Mouse (Mus musculus): ENCODE results near the gene Fam187a. TPM values are rescaled to one million over a fixed set of nuclear protein-coding genes. Genes with fewer than 3 reads are reported as not detected.

Gene Fam187a
- total and polyA plus RNA-seq, 2 experiments from 2014 or later = not detected

- TF ChIP-seq EP300 (IDR thresholded peaks at IDR 0.05; ENCODE audit: low read depth) (no peak), CTCF (IDR thresholded peaks at IDR 0.05; ENCODE audit: low read depth) (no peak)
- H3K4me1 ChIP-seq (ENCODE audit: control insufficient read depth, insufficient read depth) = peaks cover 19% of the 10 kb centered on the region
- H3K27ac ChIP-seq (ENCODE audit: low read depth) = peak overlapping the region; percentile 85; the same call in 1 of the 2 replicates
- peak overlapping the region; percentile 78; the same call in 1 of the 2 replicates for H3K9ac ChIP-seq (replicated peaks; ENCODE audit: low read depth, low read length)
- 0 out of 2 replicates have a peak, but pooled peaks cover 4% of the 10 kb centered on the region for H3K27me3 ChIP-seq (ENCODE audit: control insufficient read depth, insufficient read depth, low read length)
- DNase-seq (ENCODE audit: low spot score) (no peak), ATAC-seq (ENCODE audit: insufficient read depth, low read depth) (0 out of 2 replicates have a peak, but pooled peaks have one; percentile 25)
- H3K36me3 ChIP-seq (replicated peaks; ENCODE audit: control insufficient read depth, insufficient read depth, low read length) = peaks cover 13% of the 10 kb centered on the region
- H3K4me2 ChIP-seq (ENCODE audit: low read depth, low read length) = peak overlapping the region; percentile 91
- 10% methylated on average over 13 of the region's 13 CpGs for WGBS
- no peaks in the 10 kb centered on the region for H3K9me3 ChIP-seq (replicated peaks; ENCODE audit: control insufficient read depth, low read length)
- peak overlapping the region; percentile 69 for H3K4me3 ChIP-seq (ENCODE audit: low read depth, low read length)
Measured at GRCm38 (mm10) chr11:102881314-102882198, 3.4 kb upstream of the Fam187a start.

DNA sequence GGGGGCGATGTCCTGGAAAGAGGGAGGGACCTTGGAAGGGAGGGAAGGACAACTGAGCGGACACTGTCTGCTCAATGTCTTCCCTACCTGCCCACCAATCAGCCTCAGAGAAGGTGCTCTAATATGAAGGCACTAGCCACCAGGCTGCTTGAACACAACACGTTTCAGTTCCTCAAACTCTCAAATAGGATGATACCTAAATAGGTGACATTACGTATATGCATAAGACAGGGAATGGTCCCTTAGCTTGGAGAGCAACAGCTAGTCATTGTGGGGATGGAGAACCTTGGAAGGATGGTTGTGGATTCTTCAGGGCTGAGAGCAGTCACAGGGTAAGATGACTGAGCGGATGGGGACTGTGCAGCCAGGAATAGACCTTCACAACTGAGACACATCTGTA is 2.5 kb downstream of the Fam187a start:
- H3K9me3 ChIP-seq (replicated peaks; ENCODE audit: control insufficient read depth, low read length) = no peaks in the 10 kb centered on the region
- H3K4me2 ChIP-seq (ENCODE audit: low read depth, low read length) = no peak overlapping the region
- peaks cover 5% of the 10 kb centered on the region; the same call in 1 of the 2 replicates for H3K27me3 ChIP-seq (ENCODE audit: control insufficient read depth, insufficient read depth, low read length)
- 74% methylated on average over 5 of the region's 5 CpGs for WGBS
- H3K4me1 ChIP-seq (ENCODE audit: control insufficient read depth, insufficient read depth) = peaks cover 9% of the 10 kb centered on the region
- no peak for DNase-seq (ENCODE audit: low spot score)
- H3K4me3 ChIP-seq (ENCODE audit: low read depth, low read length) = no peak overlapping the region
- no peak overlapping the region for H3K9ac ChIP-seq (replicated peaks; ENCODE audit: low read depth, low read length)
- TF ChIP-seq CTCF (IDR thresholded peaks at IDR 0.05; ENCODE audit: low read depth) (no peak), EP300 (IDR thresholded peaks at IDR 0.05; ENCODE audit: low read depth) (no peak)
- H3K27ac ChIP-seq (ENCODE audit: low read depth) = no peak overlapping the region
- no peak for ATAC-seq (ENCODE audit: insufficient read depth, low read depth)
- H3K36me3 ChIP-seq (replicated peaks; ENCODE audit: control insufficient read depth, insufficient read depth, low read length) = no peaks in the 10 kb centered on the region

DNA sequence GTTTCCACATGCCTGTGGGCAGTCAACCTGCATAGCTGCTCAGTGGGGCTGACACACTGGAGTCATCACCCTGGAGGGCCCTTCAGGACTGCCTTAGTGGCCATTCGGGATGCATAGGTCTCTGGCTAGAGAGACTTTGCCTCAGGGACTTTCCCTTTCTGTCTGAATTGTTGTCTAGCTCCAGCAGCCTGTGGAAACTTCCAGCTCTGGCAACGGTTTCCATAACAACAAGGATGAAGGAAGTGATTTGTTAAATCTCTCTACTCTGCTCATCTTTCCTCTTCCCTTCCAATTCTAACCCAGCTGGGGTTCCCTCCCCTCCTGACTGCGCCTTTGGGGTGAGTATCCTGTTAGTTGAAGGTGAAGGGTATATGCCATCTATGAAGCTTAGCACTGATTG is 3.2 kb downstream of the Fam187a start:
- peaks cover 9% of the 10 kb centered on the region for H3K4me1 ChIP-seq (ENCODE audit: control insufficient read depth, insufficient read depth)
- TF ChIP-seq EP300 (IDR thresholded peaks at IDR 0.05; ENCODE audit: low read depth) = no peak
- no peak for TF ChIP-seq CTCF (IDR thresholded peaks at IDR 0.05; ENCODE audit: low read depth)
- no peak overlapping the region for H3K4me3 ChIP-seq (ENCODE audit: low read depth, low read length)
- ATAC-seq (ENCODE audit: insufficient read depth, low read depth) (no peak), DNase-seq (ENCODE audit: low spot score) (no peak)
- no peak overlapping the region for H3K27ac ChIP-seq (ENCODE audit: low read depth)
- 55% methylated on average over 3 of the region's 3 CpGs for WGBS
- H3K4me2 ChIP-seq (ENCODE audit: low read depth, low read length) = no peak overlapping the region
- no peak overlapping the region for H3K9ac ChIP-seq (replicated peaks; ENCODE audit: low read depth, low read length)
- H3K27me3 ChIP-seq (ENCODE audit: control insufficient read depth, insufficient read depth, low read length) = peaks cover 12% of the 10 kb centered on the region
- H3K36me3 ChIP-seq (replicated peaks; ENCODE audit: control insufficient read depth, insufficient read depth, low read length) = no peaks in the 10 kb centered on the region
- H3K9me3 ChIP-seq (replicated peaks; ENCODE audit: control insufficient read depth, low read length) = no peaks in the 10 kb centered on the region

- no peak for DNase-seq (ENCODE audit: low spot score)
- Histone ChIP-seq H3K4me2 (ENCODE audit: low read depth, low read length) (no peak overlapping the region), H3K9me3 (replicated peaks; ENCODE audit: control insufficient read depth, low read length) (no peaks in the 10 kb centered on the region), H3K27me3 (ENCODE audit: control insufficient read depth, insufficient read depth, low read length) (peaks cover 31% of the 10 kb centered on the region), H3K36me3 (replicated peaks; ENCODE audit: control insufficient read depth, insufficient read depth, low read length) (no peaks in the 10 kb centered on the region), H3K9ac (replicated peaks; ENCODE audit: low read depth, low read length) (no peak overlapping the region), H3K4me3 (ENCODE audit: low read depth, low read length) (no peak overlapping the region), H3K4me1 (ENCODE audit: control insufficient read depth, insufficient read depth) (0 out of 2 replicates have a peak, but pooled peaks cover 3% of the 10 kb centered on the region), H3K27ac (ENCODE audit: low read depth) (no peak overlapping the region)
- TF ChIP-seq EP300 (IDR thresholded peaks at IDR 0.05; ENCODE audit: low read depth) = no peak
- TF ChIP-seq CTCF (IDR thresholded peaks at IDR 0.05; ENCODE audit: low read depth) = no peak
- WGBS = 71% methylated on average over 5 of the region's 5 CpGs
- no peak for ATAC-seq (ENCODE audit: insufficient read depth, low read depth)
Measured at GRCm38 (mm10) chr11:102890096-102890495, 5.1 kb downstream of the Fam187a start.

DNA sequence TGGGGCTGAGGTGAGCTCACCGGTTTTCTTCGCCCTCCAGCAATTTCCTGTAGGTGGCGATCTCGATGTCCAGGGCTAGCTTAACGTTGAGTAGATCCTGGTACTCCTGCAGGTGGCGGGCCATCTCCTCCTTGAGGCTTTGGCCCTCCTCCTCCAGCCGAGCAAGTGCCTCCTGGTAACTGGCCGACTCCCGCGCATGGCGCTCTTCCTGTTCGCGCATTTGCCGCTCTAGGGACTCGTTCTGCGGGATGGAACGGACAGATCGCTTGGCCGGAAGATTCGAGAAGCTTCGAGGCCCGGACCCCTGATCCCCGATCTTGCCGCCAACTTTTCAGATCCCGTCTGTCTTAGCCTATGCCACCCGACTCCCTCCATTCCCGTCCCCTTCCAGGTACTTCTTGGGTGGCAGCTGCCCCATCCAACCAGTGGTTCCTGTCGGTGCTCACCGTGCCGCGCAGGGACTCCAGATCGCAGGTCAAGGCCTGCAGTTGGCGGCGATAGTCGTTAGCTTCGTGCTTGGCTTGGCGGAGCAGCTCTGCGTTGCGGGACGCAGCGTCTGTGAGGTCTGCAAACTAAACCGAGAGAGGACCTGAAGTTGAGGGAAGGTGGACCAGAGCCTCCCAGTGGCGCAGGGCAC is 8.2 kb downstream of the Fam187a start:
- WGBS = 4% methylated on average over 43 of the region's 43 CpGs

More for the DNA sequence above, 8.2 kb downstream of the Fam187a start:
- DNase-seq (ENCODE audit: low spot score) (peak; percentile 76), ATAC-seq (ENCODE audit: insufficient read depth, low read depth) (peak; percentile 48; the same call in 1 of the 2 replicates)
- Histone ChIP-seq H3K27me3 (ENCODE audit: control insufficient read depth, insufficient read depth, low read length) (peaks cover 43% of the 10 kb centered on the region), H3K9me3 (replicated peaks; ENCODE audit: control insufficient read depth, low read length) (no peaks in the 10 kb centered on the region), H3K4me1 (ENCODE audit: control insufficient read depth, insufficient read depth) (0 out of 2 replicates have a peak, but pooled peaks cover 3% of the 10 kb centered on the region), H3K36me3 (replicated peaks; ENCODE audit: control insufficient read depth, insufficient read depth, low read length) (no peaks in the 10 kb centered on the region), H3K4me2 (ENCODE audit: low read depth, low read length) (peak overlapping the region; percentile 58), H3K4me3 (ENCODE audit: low read depth, low read length) (peak overlapping the region; percentile 30), H3K9ac (replicated peaks; ENCODE audit: low read depth, low read length) (0 out of 2 replicates have a peak overlapping the region, but pooled peaks have one; percentile 30), H3K27ac (ENCODE audit: low read depth) (no peak overlapping the region)
- peak; percentile 71 for TF ChIP-seq CTCF (IDR thresholded peaks at IDR 0.05; ENCODE audit: low read depth)
- TF ChIP-seq EP300 (IDR thresholded peaks at IDR 0.05; ENCODE audit: low read depth) = no peak

All from heart, postnatal 0 days (tissue).